Mouse (Mus musculus) left cerebral cortex, adult 18-20 months (tissue): Measurements from ENCODE around the gene Sntb2. TPM values are rescaled to one million over a fixed set of nuclear protein-coding genes. Genes with fewer than 3 reads are reported as not detected.
"Not testable (repeated sequence)": the region's sequence is repeated elsewhere in the genome, so short reads cannot be mapped to it uniquely, and the experiment has no call there.

ENCODE experiments used
- DNase-seq, 2 experiments: peaks; one replicate each; pipeline ENCODE4 v3.0.0; 2021 to 2022; ENCODE audit warnings: low spot score in 2 of 2, mixed read lengths in 1 of 2
- long read RNA-seq, 2 experiments: library from polyadenylated mRNA; stranded (forward); transcript quantifications; one replicate each; pipeline ENCODE4 v2.0.0; 2021
- total RNA-seq, 2 experiments: library from RNA; stranded (reverse); gene quantifications; 2 replicates each; pipeline ENCODE4 v1.2.3; 2021

Sntb2 gene
- total RNA-seq = 10 to 100 TPM; 20.8 to 21.3 TPM
- long read RNA-seq, experiment 1, full-length matches to known transcripts = 4 of 7 reads
- long read RNA-seq, experiment 1, partial matches to known transcripts = 0 of 7 reads
- long read RNA-seq, experiment 1, other reads (novel, unspliced or antisense) = 3 of 7 reads
- long read RNA-seq, experiment 2, full-length matches to known transcripts = 5 of 5 reads
- long read RNA-seq, experiment 2, partial matches to known transcripts = 0 of 5 reads
- long read RNA-seq, experiment 2, other reads (novel, unspliced or antisense) = 0 of 5 reads

- peak; percentile 80 to 91 for DNase-seq
Observed at GRCm38 (mm10) chr8:106935324-106935869, at the start of gene Sntb2. Sntb2 (plus strand) TSS chr8:106935750.

GRCm38 (mm10) chr8:106887336-106888189 is 48.0 kb upstream of the Sntb2 start:
- DNase-seq = peak; percentile 77 to 84

GRCm38 (mm10) chr8:106888803-106889202 is 46.7 kb upstream of the Sntb2 start:
- DNase-seq = no peak

- no peak for DNase-seq
Observed at GRCm38 (mm10) chr8:106892210-106892805, 43.2 kb upstream of the Sntb2 start.

GRCm38 (mm10) chr8:106892806-106893451 is 42.6 kb upstream of the Sntb2 start:
- peak in 1 of 2 experiments; percentile 29 for DNase-seq

GRCm38 (mm10) chr8:106893481-106894156 is 41.9 kb upstream of the Sntb2 start, which contains the start of gene Utp4:
Utp4 (plus strand) TSS chr8:106893636.
- DNase-seq = peak; percentile 85 to 90

- no peak for DNase-seq
Observed at GRCm38 (mm10) chr8:106899473-106899872, 36.1 kb upstream of the Sntb2 start.

- DNase-seq = peak; percentile 88 to 92
Observed at GRCm38 (mm10) chr8:106905727-106906480, 29.6 kb upstream of the Sntb2 start.

GRCm38 (mm10) chr8:106906635-106907034 is 28.9 kb upstream of the Sntb2 start:
- no peak for DNase-seq

GRCm38 (mm10) chr8:106907450-106907849 is 28.1 kb upstream of the Sntb2 start:
- DNase-seq = no peak

GRCm38 (mm10) chr8:106908291-106908690 is 27.3 kb upstream of the Sntb2 start:
- no peak for DNase-seq

- DNase-seq = peak; percentile 38 to 53
Observed at GRCm38 (mm10) chr8:106913631-106914030, 21.9 kb upstream of the Sntb2 start.

GRCm38 (mm10) chr8:106919721-106920394 is 15.7 kb upstream of the Sntb2 start:
- DNase-seq = peak; percentile 64 to 84

- DNase-seq = no peak
Observed at GRCm38 (mm10) chr8:106920395-106920741, 15.2 kb upstream of the Sntb2 start.

GRCm38 (mm10) chr8:106924057-106924456 is 11.5 kb upstream of the Sntb2 start:
- no peak for DNase-seq

- DNase-seq = peak; percentile 38 to 62
Observed at GRCm38 (mm10) chr8:106924904-106925349, 10.6 kb upstream of the Sntb2 start.

GRCm38 (mm10) chr8:106925446-106925845 is 10.1 kb upstream of the Sntb2 start:
- no peak for DNase-seq

GRCm38 (mm10) chr8:106927247-106927646 is 8.3 kb upstream of the Sntb2 start:
- no peak for DNase-seq

GRCm38 (mm10) chr8:106928182-106928581 is 7.4 kb upstream of the Sntb2 start:
- not testable (repeated sequence) for DNase-seq
